Mouse (Mus musculus): ENCODE data around the gene Syt11.
"Not testable (repeated sequence)": the region's sequence is repeated elsewhere in the genome, so short reads cannot be mapped to it uniquely, and the experiment has no call there.

Syt11 gene

GRCm38 (mm10) chr3:88738641-88739040 lies 36.3 kb downstream of the Syt11 start:
- in situ Hi-C loops (cut with MboI, MseI), result no loop called here

GRCm38 (mm10) chr3:88736556-88736955 lies 38.4 kb downstream of the Syt11 start:
- in situ Hi-C loops (cut with MboI, MseI), result no loop called here

DNA sequence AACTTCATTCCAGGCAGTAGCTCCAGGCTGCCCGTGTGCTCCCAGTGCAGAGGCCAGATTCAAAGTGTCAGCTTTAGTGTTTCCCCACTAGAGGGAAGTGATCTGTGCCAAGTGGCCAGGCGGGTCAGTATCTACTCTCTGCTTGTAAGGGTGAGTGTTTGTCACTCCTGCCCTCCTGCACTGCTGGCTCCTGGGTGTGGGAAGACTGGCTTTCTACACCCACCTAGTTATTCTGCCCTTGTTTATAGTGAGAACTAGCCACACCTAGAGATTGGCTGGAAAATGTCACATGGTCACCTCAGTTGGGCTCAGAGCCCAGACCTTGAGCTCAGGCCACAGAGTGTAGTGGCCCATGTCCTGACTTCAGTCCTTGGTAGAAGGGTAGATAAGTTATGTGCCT lies 55.9 kb downstream of the Syt11 start:
- in situ Hi-C loops (cut with MboI, MseI), result no loop called here

DNA sequence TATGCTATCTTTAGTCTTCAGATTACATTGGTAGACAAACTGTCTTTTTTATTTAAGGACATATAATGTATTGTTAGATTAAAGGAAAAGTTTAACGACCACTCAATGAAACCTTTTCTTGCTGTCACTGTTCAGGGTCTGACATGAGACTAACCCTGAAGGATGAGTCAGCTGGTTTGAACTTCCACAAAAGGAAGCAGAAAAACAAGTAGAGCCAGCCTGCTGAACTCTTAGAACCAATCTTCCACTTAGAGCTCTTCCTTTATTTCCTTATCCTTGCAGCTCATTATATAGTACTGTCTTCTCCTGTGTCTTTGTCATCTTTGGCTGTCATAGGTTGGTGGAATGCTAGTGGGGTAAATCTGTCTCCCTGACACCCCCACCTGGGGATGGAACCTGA lies 57.1 kb downstream of the Syt11 start:
- in situ Hi-C loops (cut with MboI, MseI), result no loop called here

- in situ Hi-C loops (cut with MboI, MseI), result no loop called here
These were observed 57.7 kb downstream of the Syt11 start for GRCm38 (mm10) chr3:88717198-88717798.

GRCm38 (mm10) chr3:88716399-88717197 lies 58.4 kb downstream of the Syt11 start, which contains the start of gene Rit1:
Gene Rit1, plus strand, starts transcription at chr3:88716838.
- in situ Hi-C loops (cut with MboI, MseI), result no loop called here

DNA sequence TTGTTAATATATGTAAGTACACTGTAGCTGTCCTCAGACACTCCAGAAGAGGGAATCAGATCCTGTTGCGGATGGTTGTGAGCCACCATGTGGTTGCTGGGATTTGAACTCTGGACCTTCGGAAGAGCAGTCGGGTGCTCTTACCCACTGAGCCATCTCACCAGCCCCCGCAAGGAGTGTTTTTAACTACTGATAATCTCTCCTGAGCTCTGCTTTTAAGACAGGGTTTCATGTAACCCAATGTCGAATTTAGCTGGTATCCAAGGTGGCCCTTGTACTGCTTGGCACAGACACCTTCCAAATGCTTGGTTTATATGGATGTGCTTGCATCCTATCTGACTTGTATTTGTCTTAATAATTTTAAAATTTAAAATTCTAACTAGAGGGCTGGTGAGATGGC lies 59.2 kb downstream of the Syt11 start:
- in situ Hi-C loops (cut with MboI, MseI), result not testable (repeated sequence)

GRCm38 (mm10) chr3:88714725-88715124 lies 60.2 kb downstream of the Syt11 start:
- in situ Hi-C loops (cut with MboI, MseI), result no loop called here

- in situ Hi-C loops (cut with MboI, MseI), result no loop called here
These were observed 61.3 kb downstream of the Syt11 start for GRCm38 (mm10) chr3:88713709-88714108.

DNA sequence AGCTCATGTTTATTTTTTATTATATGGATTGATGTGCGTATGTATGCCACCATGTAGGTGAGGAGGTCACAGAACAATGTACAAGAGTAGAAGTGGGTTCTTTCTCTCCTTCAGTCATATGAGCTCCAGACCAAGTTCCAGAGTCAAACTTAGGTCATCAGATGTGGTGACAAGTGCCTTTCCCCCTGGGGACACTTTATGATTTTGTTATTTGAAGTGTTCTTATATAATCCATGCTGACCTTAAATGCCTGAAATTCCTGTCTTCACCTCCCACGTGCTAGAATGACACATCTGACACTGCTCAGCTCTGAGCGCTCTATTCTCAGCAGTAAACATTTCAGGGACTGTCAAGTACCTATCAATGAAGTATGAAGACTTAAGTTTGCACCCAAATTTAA lies 73.7 kb downstream of the Syt11 start:
- in situ Hi-C loops (cut with MboI, MseI), result loop anchor here (10.0 kb wide), 1 partner anchor 66 kb away; no protein-coding TSS in a partner anchor

DNA sequence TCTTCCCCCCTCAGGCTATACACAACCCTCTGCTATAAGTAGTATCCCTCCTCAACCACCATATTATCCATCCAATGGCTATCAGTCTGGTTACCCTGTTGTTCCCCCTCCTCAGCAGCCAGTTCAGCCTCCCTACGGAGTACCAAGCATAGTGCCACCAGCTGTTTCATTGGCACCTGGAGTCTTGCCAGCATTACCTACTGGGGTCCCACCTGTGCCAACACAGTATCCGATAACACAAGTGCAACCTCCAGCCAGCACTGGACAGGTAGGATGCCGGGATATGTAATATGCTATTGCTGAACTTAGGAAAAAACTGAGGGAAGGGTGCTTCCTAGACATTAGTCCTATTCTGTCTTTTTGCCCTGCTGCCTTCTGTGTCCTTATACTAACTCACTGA lies 74.7 kb downstream of the Syt11 start:
- in situ Hi-C loops (cut with MboI, MseI), result loop anchor here (10.0 kb wide), 1 partner anchor 65 kb away; no protein-coding TSS in a partner anchor

GRCm38 (mm10) chr3:88698834-88699233 lies 76.1 kb downstream of the Syt11 start:
- in situ Hi-C loops (cut with MboI, MseI), result loop anchor here (5.0 to 10.0 kb wide), 4 partner anchors 344 to 1318 kb away; no protein-coding TSS in a partner anchor

- in situ Hi-C loops (cut with MboI, MseI), result loop anchor here (5.0 to 10.0 kb wide), 4 partner anchors 343 to 1319 kb away; no protein-coding TSS in a partner anchor
These were observed 76.9 kb downstream of the Syt11 start for GRCm38 (mm10) chr3:88698051-88698450.

- in situ Hi-C loops (cut with MboI, MseI), result loop anchor here (5.0 to 10.0 kb wide), 4 partner anchors 341 to 1322 kb away; no protein-coding TSS in a partner anchor
These were observed 79.4 kb downstream of the Syt11 start for GRCm38 (mm10) chr3:88695545-88695944.

Measured in T-helper 1 cell (primary cell).